Mouse (Mus musculus): Measurements from ENCODE around the gene Sorbs1.
A peak's percentile ranks its signal among the peaks of the same experiment; 100 is the strongest.

Gene Sorbs1

DNA sequence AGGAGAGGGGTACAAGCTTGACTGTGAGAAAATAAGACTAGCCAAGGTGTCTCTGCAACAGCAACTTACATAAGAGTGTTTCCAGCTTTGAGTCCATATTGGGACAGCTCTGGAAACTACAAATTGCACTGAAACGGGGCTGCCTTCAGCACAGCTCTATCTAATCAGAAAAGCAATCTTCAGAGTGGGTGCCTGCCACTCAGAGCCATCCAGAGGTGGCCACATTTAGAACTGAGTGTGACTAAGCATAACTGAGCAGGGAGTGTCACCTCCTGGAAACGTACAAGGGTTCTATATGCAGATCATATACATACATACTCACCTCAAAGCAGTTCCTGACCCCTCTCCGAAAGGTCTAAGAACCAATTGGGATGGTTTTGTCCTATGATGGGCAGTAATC, 71.2 kb downstream of the Sorbs1 start:
- no peak for DNase-seq (ENCODE audit: extremely low spot score, low read depth, low spot score)

DNA sequence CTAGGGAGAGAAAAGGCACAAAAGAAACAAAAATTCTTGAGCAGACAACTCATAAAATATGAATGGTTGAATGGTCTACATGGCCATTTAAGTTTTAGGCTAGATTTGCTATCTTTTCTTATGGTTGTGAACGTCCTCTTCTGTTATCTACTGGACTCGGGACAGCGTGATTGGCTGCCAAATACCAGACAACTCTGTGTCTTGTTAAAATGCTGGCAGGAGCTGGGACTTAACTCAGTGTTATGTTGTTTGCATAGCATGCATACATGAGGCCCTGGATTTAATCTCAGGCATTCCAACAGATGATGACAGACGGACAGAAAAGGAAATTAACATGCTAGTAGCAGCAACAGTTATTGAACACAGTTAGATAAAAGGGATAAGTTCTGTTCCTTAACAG, 72.6 kb downstream of the Sorbs1 start:
- DNase-seq (ENCODE audit: extremely low spot score, low read depth, low spot score), result no peak

DNA sequence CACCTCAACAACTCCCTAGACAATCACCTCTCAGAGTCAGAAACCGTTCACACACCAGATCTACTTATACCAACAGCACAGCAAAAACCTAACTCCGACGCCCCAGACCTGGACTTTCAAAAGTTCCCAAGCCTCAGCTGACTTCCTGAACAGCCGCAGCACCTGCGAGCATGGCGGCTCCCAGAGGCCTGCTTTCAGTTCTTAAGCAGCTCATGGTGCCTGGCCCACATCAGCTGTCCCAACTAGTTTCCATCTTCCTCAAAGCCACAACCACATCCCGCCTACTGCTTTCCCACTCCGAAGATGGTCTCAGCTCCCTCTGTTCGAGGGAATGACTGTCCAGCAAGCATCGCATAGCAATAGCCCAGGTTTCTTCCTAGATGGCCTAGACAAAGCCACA, 74.7 kb downstream of the Sorbs1 start:
- no peak for DNase-seq (ENCODE audit: extremely low spot score, low read depth, low spot score)

DNA sequence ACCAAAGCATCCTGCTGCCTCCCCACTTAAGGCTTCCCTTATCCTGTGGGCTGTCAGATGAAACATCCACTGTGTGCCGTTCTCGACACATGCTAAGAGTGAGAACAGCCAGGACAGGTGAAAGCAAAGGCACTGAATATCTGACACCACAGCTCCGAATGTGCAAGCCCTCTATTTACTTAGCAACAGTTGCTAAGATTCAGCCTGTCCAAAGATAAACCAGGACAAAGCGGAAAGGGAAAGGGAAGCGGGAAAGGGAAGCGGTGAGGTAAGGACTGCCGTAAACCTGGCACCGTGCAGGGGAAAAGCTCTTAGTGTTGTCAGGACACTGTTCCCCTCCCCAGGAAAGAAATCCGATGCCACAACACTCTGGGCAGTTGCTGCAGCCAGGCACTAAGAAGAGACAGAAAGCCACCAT, 75.9 kb downstream of the Sorbs1 start:
- no peak for DNase-seq (ENCODE audit: extremely low spot score, low read depth, low spot score)

DNA sequence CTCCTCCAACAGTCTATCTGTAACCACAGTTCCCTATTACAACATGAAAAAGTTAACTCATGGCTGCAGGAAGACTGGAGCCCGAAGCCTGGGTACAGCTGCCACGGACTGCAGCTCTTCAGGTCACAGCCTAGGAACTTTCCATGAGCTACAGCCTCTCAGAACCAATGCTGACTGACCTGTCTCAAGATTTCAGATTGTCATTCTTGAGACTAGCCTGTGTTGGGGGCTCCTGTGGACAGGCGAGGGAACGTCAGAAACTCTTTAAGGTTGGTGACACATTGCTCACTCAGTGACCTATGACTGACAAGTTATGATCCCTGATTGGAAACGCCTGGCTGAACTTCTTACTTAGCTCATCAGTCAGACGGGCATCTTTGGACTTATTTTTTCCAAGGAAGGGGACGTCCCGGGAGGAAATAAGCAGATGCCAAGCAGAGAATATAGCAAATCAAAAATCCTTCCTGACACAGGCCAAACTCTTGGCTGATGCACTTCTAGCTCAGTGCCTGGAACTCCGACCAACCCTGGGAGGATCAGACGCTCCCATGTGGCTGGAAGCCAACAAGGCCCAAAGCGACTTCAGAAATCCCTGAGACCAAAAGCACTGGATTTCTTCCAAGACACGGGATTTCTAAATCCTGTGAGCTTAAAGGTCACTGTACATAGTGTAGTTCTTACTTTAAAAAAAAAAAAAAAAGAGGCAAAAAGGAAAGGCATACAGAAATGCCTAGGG, 76.9 kb downstream of the Sorbs1 start:
- DNase-seq (ENCODE audit: extremely low spot score, low read depth, low spot score), result no peak

DNA sequence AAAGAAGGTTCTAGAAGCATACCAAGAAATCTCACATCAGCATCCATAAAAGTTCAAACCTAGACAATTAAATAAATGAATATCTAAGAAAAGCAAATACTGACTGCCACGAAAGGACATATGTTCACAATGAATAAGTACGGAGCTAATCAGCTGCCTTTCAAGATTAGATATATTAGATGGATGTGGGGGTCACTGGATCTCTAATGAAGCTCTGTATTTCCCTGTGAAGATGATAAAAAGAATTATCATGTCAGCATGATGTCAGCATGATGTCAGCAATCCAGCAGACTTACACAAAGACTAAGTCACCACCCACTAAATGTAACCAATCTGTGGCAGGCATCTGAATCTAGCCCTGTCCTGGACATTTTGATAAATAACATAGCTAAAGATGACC, 77.8 kb downstream of the Sorbs1 start:
- no peak for DNase-seq (ENCODE audit: extremely low spot score, low read depth, low spot score)

DNA sequence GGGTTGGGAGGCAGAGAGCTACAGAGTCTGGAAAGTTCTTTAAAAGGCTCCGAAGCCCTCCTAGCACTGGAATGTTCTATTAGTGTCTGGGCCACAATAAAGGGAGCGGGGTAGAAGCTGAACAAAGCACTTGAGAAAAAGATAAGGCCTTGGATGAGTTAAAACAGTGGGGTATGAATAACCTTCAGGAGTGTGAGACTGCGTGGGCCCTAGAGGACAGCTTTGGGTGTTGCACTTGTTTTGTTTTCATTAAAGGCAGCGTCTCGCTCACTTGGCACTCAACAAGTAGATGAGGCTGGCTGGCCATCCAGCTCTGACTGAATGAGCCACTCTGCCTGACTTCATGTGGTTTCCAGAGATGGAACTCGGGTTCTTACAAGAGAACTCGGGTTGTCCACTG, 78.5 kb downstream of the Sorbs1 start:
- no peak for DNase-seq (ENCODE audit: extremely low spot score, low read depth, low spot score)

DNA sequence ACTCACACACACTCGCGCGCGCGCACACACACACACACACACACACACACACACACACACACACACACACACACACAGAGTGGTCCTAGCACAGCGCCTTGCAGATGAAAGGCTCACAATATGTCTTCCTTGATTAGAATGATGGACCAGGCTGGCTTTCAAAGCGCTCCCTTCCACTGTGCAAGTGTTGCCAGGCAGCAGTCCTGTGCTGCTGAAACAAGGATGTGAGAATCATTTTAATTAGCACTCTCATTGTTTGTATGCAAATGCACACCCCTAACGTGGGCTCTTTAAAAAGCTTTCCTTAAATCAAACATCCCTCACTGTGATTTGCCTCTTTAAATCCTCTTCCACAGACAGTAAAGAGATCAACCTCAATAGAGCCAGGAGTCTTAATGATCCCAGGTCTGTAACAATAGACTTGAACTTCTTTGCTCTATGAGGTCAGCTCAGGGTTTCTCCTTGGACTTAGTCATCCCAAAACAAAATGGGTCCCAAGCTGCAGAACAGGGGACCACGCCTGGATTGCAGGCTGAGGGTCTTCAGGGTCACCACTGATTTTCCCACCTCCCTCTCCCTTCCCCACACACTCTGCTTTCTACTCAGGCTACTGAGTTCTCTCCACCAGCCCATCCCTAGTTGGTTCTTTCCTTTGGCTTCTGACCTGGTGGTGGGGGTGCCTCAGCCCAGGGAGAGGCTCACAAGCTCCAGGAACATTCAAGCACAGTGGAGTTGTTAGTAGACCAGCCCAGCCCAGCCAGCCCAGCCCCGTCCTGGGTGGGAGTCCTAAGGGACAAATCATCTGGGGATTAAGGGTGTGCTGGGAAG, 79.3 kb downstream of the Sorbs1 start:
- DNase-seq (ENCODE audit: extremely low spot score, low read depth, low spot score), result no peak

DNA sequence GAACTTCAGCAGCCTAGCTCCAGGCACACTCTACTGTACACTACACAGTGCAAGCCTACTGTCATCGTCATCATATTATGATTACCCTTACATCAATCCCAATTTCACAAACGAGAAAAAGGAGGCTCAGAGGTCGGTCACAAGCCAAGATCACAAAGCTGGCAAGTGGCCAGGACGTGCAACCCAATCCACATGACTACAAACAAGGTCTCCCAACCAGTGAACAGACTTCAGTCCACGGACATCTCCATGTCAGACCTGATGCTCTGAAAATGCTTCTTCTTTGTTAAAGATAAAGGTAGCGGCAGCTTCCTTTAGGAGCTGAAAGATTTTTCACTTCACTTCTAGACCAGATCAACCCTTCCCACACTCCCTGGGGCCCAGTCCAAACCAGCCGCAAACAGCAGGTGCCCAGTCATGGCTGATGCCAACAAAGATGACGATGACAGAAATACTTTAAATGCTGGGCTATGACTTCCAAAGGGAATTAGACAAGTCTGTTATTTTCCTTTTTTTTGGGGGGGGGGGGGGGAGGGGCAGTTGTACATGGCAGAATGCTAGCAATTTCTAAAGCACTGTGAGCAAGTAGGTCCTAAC, 80.2 kb downstream of the Sorbs1 start:
- no peak for DNase-seq (ENCODE audit: extremely low spot score, low read depth, low spot score)

DNA sequence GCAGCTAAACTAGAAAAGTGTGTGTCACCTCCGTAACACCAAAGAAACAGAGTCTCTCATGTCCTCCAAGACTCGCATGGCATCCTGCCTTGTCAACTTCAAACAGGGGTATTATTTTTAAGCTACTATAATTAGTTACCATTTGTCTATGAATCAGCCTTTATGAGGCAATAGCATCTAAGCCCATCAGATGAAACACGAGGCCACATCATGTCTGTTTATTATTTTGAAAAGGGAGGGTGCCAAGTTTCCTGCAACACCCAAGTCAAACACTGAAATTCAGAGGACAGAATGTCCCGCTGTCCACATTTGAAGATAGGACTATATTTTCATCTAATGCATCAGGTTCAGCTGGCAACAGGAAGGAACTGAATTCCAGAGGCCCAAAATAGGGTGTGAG, 81.6 kb downstream of the Sorbs1 start:
- DNase-seq (ENCODE audit: extremely low spot score, low read depth, low spot score), result no peak

DNA sequence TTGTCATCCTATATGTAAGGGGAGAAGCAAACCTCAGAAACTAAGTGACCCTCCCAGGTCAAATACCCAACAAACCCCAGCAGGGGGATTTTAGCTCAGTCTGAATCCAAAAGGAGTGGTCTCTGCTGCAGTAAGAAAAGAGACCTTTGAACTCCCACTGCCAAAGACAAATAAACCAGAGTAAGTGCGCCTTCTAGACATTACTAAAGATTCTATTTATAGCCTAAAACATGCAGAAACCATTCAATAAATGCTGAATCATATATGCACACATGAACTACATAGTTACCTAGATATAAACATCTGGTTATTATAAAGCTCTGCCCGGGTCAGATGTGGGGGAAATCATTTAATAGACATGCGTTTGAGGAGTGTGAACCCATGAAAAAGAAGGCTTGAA, 84.0 kb downstream of the Sorbs1 start:
- DNase-seq (ENCODE audit: extremely low spot score, low read depth, low spot score), result no peak

DNA sequence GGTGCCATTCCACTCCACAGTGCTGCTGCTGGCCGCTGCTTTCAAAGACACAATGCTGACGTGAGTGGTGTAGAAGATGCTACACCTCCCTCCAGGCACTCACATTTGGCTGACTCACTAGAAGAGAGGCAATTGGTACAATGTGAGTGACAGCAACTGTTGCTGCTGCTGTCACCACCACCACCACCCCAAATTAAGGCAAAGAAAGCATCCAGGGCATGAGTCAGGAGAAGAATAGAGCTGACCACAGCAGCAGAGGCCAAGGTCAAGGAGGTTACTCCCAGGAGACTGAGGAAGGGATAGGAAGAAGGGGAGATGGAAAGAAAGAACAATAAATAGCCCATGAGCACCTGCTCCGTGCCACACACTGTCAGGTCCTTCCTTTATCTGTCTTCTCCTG, 84.4 kb downstream of the Sorbs1 start:
- DNase-seq (ENCODE audit: extremely low spot score, low read depth, low spot score), result no peak

DNA sequence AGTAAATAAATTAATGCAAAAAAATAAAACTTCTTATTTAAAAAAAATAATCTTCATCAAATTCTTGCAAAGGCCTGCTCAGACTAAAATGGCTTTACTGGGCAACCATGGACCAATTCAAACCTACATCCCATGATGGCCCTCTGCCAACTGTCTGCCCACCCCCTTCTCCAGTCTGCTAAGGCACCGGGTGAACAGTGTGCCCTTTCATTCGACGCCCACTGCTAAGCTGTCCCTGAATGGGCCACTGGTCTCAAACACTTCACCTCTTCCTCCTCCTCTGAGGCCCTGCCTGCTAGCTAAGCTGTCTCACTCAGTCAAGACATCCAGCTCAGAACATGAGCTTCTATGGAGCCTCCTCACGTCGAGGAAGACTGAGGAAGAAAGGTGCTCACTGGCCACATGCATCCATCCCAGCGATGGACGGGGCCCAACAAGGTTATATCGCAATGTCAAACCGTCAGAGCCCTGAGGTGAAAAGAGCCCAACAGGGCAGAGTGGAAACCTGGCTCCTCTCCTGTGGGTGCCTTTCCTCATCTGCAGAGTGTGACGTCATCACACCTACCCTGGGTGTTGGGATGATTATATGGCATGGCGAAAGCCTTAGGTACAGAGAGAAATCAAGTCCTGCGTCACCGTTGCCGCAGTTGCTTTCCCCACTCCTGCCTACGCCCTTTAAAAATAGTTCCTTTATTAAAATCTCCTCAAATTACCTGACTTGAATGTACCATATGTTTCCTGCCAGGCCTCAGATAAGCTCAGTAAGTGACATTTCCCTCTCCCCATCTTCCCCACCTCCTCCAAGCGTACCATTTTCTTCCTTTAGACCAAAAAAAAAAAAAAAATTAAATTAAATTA, 87.2 kb downstream of the Sorbs1 start:
- DNase-seq (ENCODE audit: extremely low spot score, low read depth, low spot score), result no peak

DNA sequence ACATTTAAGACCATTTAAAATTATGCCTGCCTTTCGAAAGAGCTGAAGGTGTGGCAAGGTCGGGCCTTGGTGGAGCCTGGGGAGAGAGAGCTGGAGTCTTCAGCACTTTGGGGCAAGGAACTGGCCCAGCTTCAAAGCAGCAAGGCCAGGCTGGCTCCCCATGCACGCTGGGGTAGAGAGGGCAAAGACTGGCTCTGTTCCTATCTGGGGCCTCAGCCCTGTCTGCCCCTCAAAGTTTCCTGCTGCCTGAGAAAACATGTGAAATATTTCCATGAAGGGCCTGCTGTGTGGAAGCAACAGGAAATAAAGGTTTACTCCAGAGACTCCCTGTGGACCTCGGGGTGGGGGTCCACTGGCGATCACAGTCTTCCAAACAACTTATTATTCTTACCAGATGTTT, 88.3 kb downstream of the Sorbs1 start:
- DNase-seq (ENCODE audit: extremely low spot score, low read depth, low spot score), result no peak

DNA sequence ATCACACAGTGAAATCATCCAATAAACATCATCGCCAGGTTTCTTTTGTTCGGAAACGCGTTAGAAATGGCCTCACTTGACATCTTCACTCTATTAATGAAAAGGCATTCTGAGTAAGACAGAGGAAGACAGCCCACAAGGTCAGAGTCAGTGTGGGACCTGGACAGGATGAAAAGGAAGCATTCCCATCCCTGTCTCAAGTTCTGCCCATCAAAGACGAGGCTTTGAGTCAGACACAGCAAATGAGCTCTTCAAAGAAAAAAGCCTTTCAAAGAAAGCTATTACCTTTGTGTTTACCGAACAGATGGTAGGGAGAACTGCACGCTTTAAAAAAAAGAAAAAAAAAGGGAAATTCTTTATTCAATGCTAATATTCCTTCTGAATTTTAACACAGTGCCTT, 92.5 kb downstream of the Sorbs1 start:
- no peak for DNase-seq (ENCODE audit: extremely low spot score, low read depth, low spot score)

DNA sequence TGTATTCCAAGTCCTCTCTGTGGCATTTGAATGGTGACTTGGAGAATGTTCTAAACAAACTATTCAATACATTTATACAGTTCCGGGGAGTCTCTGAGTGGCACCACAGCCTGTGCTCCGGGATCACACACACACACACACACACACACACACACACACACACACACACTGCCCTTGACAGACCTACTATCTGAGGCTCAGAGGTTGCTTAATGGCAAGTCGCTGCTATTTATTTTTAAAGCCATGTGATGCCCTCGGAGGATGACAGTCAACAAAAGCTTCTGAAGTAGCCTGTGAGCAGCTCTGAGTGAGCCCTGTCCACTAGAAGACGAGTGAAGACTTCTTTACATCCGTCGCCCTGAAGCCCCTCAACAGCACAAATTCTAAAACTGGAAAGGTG, 94.3 kb downstream of the Sorbs1 start:
- no peak for DNase-seq (ENCODE audit: extremely low spot score, low read depth, low spot score)

DNA sequence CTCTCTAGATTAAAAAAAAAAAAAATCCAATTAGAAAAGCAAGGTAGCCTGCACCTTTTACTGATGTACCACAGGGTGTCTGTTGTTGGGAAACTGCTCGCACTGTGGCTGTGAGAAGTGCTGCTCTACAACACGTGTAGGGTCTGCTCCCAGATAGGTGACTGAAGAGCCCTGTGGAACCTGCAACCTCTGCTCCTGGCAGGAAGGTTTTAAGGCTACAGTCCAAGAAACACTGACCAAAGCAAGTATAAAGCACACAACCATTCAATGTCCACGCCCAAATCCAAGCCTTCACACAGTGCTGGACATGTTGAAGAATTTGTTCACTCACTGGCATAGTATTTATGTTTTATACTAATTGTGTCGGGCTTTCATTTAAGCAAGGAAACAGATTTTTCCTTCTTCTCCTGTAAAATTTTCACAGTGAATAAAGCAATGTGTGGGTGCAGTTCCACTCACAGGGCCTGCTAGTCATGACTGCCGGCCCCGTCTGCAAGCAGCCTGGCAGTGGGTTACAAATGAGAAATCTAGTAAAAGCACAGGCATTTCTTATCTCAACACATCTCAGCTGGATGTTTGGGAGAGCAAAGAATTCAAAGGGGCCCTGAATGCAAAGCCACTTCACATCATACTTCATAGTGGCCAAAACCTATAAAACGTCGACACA, 96.3 kb downstream of the Sorbs1 start:
- no peak for DNase-seq (ENCODE audit: extremely low spot score, low read depth, low spot score)

DNA sequence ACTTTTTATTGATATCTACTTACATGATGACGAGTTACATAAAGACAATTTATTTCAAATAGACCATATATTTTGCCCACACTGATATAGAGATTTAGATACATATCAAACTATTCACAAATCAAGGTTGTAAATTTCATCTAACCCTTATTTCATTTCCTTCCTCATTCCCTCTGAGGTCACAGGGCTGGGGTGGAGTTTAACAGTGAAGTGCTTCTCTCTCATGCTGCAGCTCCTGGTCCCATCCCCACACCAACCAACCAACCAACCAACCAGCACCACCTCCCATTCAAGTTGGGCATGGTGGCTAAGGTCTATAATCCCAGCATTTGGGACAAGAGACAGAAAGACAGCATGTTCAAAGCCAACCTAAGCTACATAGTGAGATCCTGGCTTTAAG, 97.9 kb downstream of the Sorbs1 start:
- no peak for DNase-seq (ENCODE audit: extremely low spot score, low read depth, low spot score)

DNA sequence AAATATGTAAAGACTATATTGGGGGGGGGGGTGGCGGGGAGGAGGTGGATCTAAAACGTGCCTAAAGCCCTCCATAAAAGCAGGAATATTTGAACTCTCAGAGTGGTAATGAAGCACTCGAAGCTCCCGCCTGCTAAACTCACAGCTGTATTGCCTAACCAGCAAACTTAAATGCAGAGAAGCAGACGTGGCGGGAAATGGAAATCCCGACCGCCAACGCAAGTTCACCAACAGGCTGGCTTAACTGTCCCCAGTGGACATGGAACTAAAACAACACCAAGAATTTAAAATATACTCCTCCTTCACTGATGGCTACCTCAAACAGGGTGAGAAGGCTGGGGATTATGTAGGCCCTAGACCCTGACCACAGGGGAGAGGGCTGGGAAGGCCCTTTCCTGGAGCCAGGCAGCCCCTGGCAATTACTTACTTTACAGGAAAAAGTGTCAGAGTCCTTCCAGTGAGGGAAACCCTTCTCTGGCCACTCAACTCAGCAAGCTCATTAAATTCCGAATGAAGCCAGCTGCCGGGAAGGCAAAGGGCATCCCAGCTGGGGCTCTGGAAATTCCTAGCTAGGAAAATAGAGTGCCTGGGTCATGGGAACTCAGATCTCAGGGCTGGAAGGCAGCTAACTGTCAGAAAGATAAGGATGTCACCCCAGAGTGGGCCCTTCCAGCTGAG, 98.6 kb downstream of the Sorbs1 start:
- peak; percentile 56 for DNase-seq (ENCODE audit: extremely low spot score, low read depth, low spot score)

DNA sequence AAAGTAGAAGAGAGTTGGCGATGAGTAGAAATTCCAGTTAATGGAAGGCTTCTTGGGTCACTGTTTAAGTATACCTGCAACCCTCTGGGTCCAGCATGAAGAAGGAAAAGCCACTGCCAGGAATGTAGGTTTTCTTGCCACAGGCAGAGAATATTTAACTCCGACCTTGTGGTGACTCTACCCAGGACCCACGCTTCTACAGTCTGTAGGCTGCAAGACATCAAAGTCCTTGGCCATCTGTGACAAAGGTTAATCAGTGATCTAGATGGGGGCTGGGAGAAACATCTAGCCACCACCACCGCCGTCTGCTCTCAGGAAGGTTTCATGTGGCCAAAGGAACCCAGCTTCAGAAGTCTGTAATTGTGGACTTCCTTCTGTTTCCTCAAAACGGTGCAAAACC, 99.2 kb downstream of the Sorbs1 start:
- DNase-seq (ENCODE audit: extremely low spot score, low read depth, low spot score), result no peak
